Mouse (Mus musculus): ENCODE measurements at regions not wholly inside any gene's neighbourhood (a gene's known extent, or its start where the extent isn't known, plus 50 kb on each side); places are given as distances from the start of the nearest gene placed in this dataset.

DNA sequence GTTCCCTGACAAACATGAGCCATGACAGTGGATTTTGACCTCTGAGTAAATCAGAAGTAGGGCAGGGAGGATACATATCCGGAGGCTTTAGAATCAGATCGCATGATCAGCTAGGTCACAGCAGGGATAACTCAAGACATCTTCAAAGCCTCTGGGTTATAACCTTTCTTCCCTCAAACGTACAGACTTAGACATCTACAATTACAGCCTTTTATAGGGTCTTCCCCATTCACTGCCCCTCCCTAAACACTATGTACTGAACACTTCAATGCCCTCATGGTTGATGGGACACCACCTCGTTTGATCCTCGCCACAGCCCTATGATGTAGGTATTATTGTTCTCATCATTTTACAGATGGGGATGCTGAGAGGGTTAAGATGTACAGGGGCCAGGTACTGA lies 163.8 kb upstream of the Mpped2 start:
- DNase-seq (ENCODE audit: inconsistent age in 2 of 2, low spot score in 1 of 2): no peak

- DNase-seq (ENCODE audit: inconsistent age in 2 of 2, low spot score in 1 of 2): no peak
Measured at GRCm38 (mm10) chr2:106529746-106530145, 163.3 kb upstream of the Mpped2 start.

- DNase-seq (ENCODE audit: inconsistent age in 2 of 2, low spot score in 1 of 2): no peak
Measured at GRCm38 (mm10) chr2:106538329-106538728, 154.7 kb upstream of the Mpped2 start.

DNA sequence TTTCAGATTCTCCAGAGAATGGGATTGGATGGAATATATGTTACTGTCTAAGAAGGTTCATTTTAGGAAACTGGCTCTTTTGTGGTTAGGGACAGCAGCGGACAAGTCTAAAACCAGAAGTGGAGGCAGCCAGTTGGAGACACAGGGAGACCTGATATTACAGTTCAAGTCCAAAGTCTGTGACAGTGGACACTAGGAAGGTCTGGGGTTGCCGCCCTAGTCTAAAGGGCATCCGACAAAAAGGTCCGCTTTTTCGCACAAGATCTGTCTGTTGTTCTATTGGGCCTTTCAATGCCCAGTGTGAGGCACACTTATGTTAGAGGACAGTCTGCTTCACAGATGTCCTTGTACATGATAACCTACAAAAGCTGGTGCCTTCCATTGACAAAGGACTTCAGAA lies 152.9 kb upstream of the Mpped2 start:
- no peak for DNase-seq (ENCODE audit: inconsistent age in 2 of 2, low spot score in 1 of 2)

DNA sequence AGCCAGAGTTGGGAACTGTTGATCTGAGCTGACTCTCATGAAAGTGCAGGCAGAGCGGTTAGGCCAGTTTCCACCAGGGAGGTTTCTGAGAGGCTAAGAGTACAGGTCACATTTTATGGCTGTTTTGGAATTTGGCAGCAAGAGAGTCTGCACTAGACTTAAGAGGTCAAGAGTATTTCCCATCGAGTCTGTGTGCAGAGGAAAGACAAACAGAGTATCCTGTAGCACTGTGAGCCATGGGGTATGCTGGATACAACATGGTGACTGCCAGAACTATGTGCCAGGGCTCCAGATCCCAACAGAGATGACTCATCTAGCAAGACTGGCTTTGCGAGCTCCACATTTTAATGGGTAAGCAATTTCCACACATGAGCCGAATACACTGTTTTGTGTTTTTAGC lies 146.0 kb upstream of the Mpped2 start:
- peak; percentile 16 to 58 for DNase-seq (ENCODE audit: inconsistent age in 2 of 2, low spot score in 1 of 2)

- no peak for DNase-seq (ENCODE audit: inconsistent age in 2 of 2, low spot score in 1 of 2)
Measured at GRCm38 (mm10) chr2:106553666-106554065, 139.4 kb upstream of the Mpped2 start.

DNA sequence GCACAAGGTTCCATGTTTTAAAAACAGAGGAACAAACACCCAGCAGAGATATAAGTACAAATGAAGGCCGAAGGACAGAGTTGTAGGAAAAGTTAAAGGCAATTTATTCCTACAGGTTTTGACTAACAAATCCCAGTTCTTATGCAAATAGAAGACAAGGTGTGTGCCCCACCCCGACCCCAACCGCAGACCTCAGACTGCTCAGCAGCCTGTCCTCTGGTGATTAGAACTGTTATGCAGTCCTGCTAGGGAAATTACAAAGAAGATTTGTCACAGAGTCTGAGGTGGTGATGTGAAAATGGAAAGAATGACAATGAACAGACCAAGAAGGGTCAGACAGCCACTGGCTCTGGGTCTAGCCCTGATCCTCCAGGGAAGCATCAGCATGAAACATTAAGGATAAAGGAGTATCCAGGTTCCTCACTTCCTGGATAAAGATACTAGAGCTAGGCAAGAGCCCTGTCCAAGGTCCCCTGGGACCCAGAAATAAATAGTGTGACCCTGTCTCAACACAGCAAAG lies 131.4 kb upstream of the Mpped2 start:
- no peak for DNase-seq (ENCODE audit: inconsistent age in 2 of 2, low spot score in 1 of 2)

DNA sequence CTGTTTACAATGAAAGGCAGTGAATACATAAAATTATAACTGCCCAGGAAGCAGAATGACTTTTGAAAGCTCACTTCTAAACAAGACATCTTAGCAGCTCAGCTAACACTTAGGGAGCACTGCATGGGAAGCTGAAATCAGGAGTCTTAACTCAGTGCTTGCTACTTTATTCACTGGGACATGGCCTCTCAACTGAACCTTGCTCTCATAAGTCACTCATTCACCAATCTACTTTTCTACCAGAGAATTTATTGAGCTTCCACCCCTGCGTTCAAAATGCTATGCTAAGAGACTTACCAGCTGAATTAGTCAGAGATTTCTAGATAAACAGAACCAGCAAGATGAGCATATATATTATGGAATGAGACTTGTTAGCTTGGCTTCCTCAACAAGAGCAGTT lies 122.8 kb upstream of the Mpped2 start:
- no peak for DNase-seq (ENCODE audit: inconsistent age in 2 of 2, low spot score in 1 of 2)

- DNase-seq (ENCODE audit: inconsistent age in 2 of 2, low spot score in 1 of 2): no peak
Measured at GRCm38 (mm10) chr2:106571346-106571745, 121.7 kb upstream of the Mpped2 start.

- peak; percentile 36 to 94 for DNase-seq (ENCODE audit: inconsistent age in 2 of 2, low spot score in 1 of 2)
Measured at GRCm38 (mm10) chr2:106571913-106572312, 121.2 kb upstream of the Mpped2 start.

- peak; percentile 51 to 84 for DNase-seq (ENCODE audit: inconsistent age in 2 of 2, low spot score in 1 of 2)
Measured at GRCm38 (mm10) chr2:106576746-106577323, 116.2 kb upstream of the Mpped2 start.

- DNase-seq (ENCODE audit: inconsistent age in 2 of 2, low spot score in 1 of 2): peak in 1 of 2 experiments; percentile 51
Measured at GRCm38 (mm10) chr2:106578062-106578461, 115.0 kb upstream of the Mpped2 start.

- DNase-seq (ENCODE audit: inconsistent age in 2 of 2, low spot score in 1 of 2): peak; percentile 50 to 81
Measured at GRCm38 (mm10) chr2:106580663-106581062, 112.4 kb upstream of the Mpped2 start.

DNA sequence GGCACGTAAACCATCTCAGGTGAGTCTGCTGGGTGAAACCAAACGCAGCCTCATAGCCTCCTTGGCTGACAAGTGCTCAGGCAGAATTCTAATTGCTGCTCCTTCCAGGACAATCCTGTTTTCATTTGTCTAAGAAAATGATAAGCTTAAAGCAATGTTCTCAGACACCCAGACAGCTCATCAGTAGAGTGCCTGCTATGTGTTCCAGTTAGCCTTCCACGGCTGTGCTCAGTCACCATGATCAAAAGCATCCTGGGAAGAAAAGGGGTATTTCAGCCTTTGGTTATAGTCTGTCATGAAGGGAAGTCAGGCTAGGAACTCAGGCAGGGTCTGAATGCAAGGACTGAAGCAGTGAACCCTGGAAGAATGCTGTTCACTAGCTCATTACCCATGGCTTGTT lies 71.8 kb upstream of the Mpped2 start:
- no peak for DNase-seq (ENCODE audit: inconsistent age in 2 of 2, low spot score in 1 of 2)

GRCm38 (mm10) chr2:106622326-106622725 lies 70.7 kb upstream of the Mpped2 start:
- DNase-seq (ENCODE audit: inconsistent age in 2 of 2, low spot score in 1 of 2): no peak

DNA sequence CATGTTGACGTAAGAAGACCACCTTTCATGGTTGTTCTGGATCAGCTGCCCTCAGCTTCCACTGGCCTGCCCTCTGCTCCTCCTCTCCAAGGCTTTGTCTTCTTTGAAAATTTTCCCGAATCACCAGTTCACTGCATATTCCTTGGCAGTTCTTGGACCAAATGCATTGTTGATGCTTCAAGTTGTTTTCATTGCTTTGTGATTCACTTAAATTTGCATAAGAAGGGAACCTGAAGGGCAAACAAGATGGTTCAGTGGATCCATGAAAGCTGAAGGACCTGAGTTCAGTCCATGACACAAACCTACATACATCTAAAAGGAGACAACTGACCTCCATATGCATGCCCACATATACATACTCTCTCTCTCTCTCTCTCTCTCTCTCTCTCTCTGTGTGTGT lies 69.4 kb upstream of the Mpped2 start:
- DNase-seq (ENCODE audit: inconsistent age in 2 of 2, low spot score in 1 of 2): no peak

- DNase-seq (ENCODE audit: inconsistent age in 2 of 2, low spot score in 1 of 2): no peak
Measured at GRCm38 (mm10) chr2:106631986-106632385, 61.1 kb upstream of the Mpped2 start.
